Mouse (Mus musculus) bone marrow macrophage, adult 2 months (primary cell): ENCODE results near the gene Nim1k. TPM values are rescaled to one million over a fixed set of nuclear protein-coding genes. Genes with fewer than 3 reads are reported as not detected.
A peak's percentile ranks its signal among the peaks of the same experiment; 100 is the strongest.

Experiments used
- H3K27ac ChIP-seq: 2 replicates; pipeline ENCODE4 v1.5.1; 2012; ENCODE audit warnings: low read depth, low read length; ENCODE audit not compliant: insufficient read depth
- H3K4me1 ChIP-seq: 2 replicates; pipeline ENCODE4 v1.6.1; 2012; ENCODE audit warnings: low read length; ENCODE audit not compliant: control insufficient read depth, insufficient read depth
- H3K4me3 ChIP-seq: 2 replicates; pipeline ENCODE4 v1.5.1; 2012; ENCODE audit warnings: mild to moderate bottlenecking, low read length, moderate library complexity; ENCODE audit not compliant: insufficient read depth
- CTCF ChIP-seq: IDR thresholded peaks from 2 replicates; pipeline ENCODE4 v1.5.1; 2012; ENCODE audit warnings: low read depth, mild to moderate bottlenecking, low read length, moderate library complexity
- POLR2A ChIP-seq: IDR thresholded peaks from 2 replicates; pipeline ENCODE4 v1.6.1; 2012; ENCODE audit warnings: mild to moderate bottlenecking, low read depth, low read length, borderline replicate concordance
- polyA plus RNA-seq: library from polyadenylated mRNA; stranded (reverse); fragments of >200 nt; gene quantifications from 2 replicates; pipeline ENCODE4 v1.2.4, GENCODE M21; 2012; ENCODE audit not compliant: missing spikeins, insufficient read depth, insufficient read length

The Nim1k gene
- polyA plus RNA-seq, 1 experiment = 0.55 TPM

GRCm38 (mm10) chr13:119727608-119728387, 27.9 kb downstream of the Nim1k start:
- H3K4me3 ChIP-seq = no peak overlapping the region
- no peak overlapping the region for H3K27ac ChIP-seq

GRCm38 (mm10) chr13:119724541-119724940, 31.1 kb downstream of the Nim1k start:
- TF ChIP-seq CTCF (no peak), POLR2A (no peak)
- H3K27ac ChIP-seq = no peak overlapping the region
- peaks cover 3% of the 10 kb centered on the region; the same call in 1 of the 2 replicates for H3K4me1 ChIP-seq
- H3K4me3 ChIP-seq = no peak overlapping the region

More at GRCm38 (mm10) chr13:119727608-119728387, 27.9 kb downstream of the Nim1k start:
- no peak for TF ChIP-seq CTCF
- no peak for TF ChIP-seq POLR2A
- H3K4me1 ChIP-seq = peaks cover 3% of the 10 kb centered on the region; the same call in 1 of the 2 replicates

- no peak overlapping the region for H3K27ac ChIP-seq
- TF ChIP-seq CTCF (no peak), POLR2A (no peak)
- H3K4me3 ChIP-seq = no peak overlapping the region
- peaks cover 3% of the 10 kb centered on the region; the same call in 1 of the 2 replicates for H3K4me1 ChIP-seq
Observed at GRCm38 (mm10) chr13:119723368-119723767, 32.3 kb downstream of the Nim1k start.

GRCm38 (mm10) chr13:119722447-119722846, 33.2 kb downstream of the Nim1k start:
- Histone ChIP-seq H3K4me1 (peaks cover 3% of the 10 kb centered on the region; the same call in 1 of the 2 replicates), H3K4me3 (no peak overlapping the region), H3K27ac (no peak overlapping the region)
- TF ChIP-seq POLR2A (no peak), CTCF (no peak)

GRCm38 (mm10) chr13:119716105-119716504, 39.6 kb downstream of the Nim1k start:
- H3K4me1 ChIP-seq = peaks cover 22% of the 10 kb centered on the region
- TF ChIP-seq CTCF (no peak), POLR2A (no peak)
- no peak overlapping the region for H3K27ac ChIP-seq
- no peak overlapping the region for H3K4me3 ChIP-seq

- peak overlapping the region; percentile 86 for H3K27ac ChIP-seq
- no peak for TF ChIP-seq POLR2A
- TF ChIP-seq CTCF = no peak
- peaks cover 22% of the 10 kb centered on the region for H3K4me1 ChIP-seq
- H3K4me3 ChIP-seq = peak overlapping the region; percentile 4; the same call in 1 of the 2 replicates
Observed at GRCm38 (mm10) chr13:119713821-119714220, 41.9 kb downstream of the Nim1k start.

- TF ChIP-seq POLR2A (no peak), CTCF (no peak)
- peaks cover 22% of the 10 kb centered on the region for H3K4me1 ChIP-seq
- peak overlapping the region; percentile 86 for H3K27ac ChIP-seq
- H3K4me3 ChIP-seq = peak overlapping the region; percentile 4; the same call in 1 of the 2 replicates
Observed at GRCm38 (mm10) chr13:119713107-119713787, 42.4 kb downstream of the Nim1k start.

GRCm38 (mm10) chr13:119712463-119712862, 43.2 kb downstream of the Nim1k start:
- no peak for TF ChIP-seq POLR2A
- no peak for TF ChIP-seq CTCF
- peak overlapping the region; percentile 86 for H3K27ac ChIP-seq
- no peak overlapping the region for H3K4me3 ChIP-seq
- peaks cover 22% of the 10 kb centered on the region for H3K4me1 ChIP-seq

GRCm38 (mm10) chr13:119710268-119710610, 45.4 kb downstream of the Nim1k start:
- Histone ChIP-seq H3K4me3 (no peak overlapping the region), H3K27ac (no peak overlapping the region), H3K4me1 (peaks cover 22% of the 10 kb centered on the region)
- TF ChIP-seq CTCF (no peak), POLR2A (no peak)
